Mouse (Mus musculus) E14TG2a.4 (cell line): Measurements from ENCODE around the gene Ddb1.

Experiments
- CTCF ChIP-seq: conservative IDR thresholded peaks from 2 replicates; pipeline ENCODE4 v1.5.1; 2014; ENCODE audit warnings: low read length
- NANOG ChIP-seq: IDR thresholded peaks from 2 replicates; pipeline ENCODE4 v1.6.1; 2014; ENCODE audit warnings: borderline replicate concordance, low read length, mixed read lengths
- POU5F1 ChIP-seq: IDR thresholded peaks from 2 replicates; pipeline ENCODE4 v1.6.1; 2014; ENCODE audit warnings: low read length, borderline replicate concordance

- no peak for TF ChIP-seq CTCF
- no peak for TF ChIP-seq POU5F1
- no peak for TF ChIP-seq NANOG
Measured at GRCm38 (mm10) chr19:10585112-10585511, 20.0 kb upstream of the Ddb1 start.
